Comparison of ENCODE assay signal across 8 mouse cellular contexts in the genomic region with DNA sequence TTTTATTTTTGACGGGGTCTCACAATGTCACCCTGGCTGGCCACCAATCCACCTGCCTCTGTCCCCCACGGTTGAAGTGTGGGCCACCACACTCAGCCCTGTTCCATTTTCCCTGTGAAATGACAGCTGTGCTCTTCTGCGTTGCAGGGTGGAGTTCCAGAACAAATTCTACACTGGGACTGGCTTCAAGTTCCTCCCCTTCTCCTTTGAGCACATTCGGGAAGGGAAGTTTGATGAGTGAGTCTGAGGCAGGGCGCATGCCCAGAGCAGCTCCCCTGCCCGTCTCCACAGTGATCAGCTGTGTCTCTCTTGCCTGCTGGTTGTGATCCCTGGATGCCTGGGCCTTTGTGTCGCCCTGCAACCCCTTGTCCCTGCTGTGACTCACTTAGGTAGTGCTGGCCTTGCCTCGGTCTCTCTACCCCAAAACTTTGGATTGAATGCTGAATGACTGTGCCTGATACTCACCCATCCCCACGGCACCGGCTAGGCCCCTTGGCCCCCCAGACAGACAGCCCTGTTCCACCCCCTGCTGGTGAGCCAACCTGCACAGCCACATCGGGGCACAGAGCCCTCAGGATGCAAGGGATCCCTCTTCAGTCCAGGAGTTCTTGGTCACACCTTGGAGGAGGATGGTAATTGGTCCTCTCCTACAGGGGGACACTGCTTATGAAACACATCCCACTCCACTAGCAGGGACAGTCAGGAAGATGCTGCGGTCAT. TPM values are rescaled to one million over a fixed set of nuclear protein-coding genes. Genes with fewer than 3 reads are reported as not detected.
DNase-seq lines count a peak whose midpoint lies in the region; ATAC-seq lines count a peak whose summit lies in the region.

No protein-coding gene starts in this region.

- H3K4me2 ChIP-seq in heart, embryonic 13.5 days = no peak overlapping the region
- no peak overlapping the region for H3K4me2 ChIP-seq in limb, embryonic 15.5 days
- H3K4me2 ChIP-seq in stomach, embryonic 16.5 days (ENCODE audit: low read depth, low read length) = no peak overlapping the region
- no peak overlapping the region for H3K4me2 ChIP-seq in forebrain, embryonic 14.5 days (ENCODE audit: low read length)

- H3K36me3 ChIP-seq in heart, embryonic 13.5 days = peaks cover 21% of the 10 kb centered on the region
- H3K36me3 ChIP-seq in limb, embryonic 15.5 days = peaks cover 15% of the 10 kb centered on the region; the same call in 1 of the 2 replicates
- no peaks in the 10 kb centered on the region for H3K36me3 ChIP-seq in stomach, embryonic 16.5 days (ENCODE audit: control insufficient read depth, insufficient read depth, low read length)
- H3K36me3 ChIP-seq in forebrain, embryonic 14.5 days (ENCODE audit: control insufficient read depth, insufficient read depth, low read length) = peaks cover 48% of the 10 kb centered on the region

- H3K4me1 ChIP-seq in heart, embryonic 13.5 days = peaks cover 98% of the 10 kb centered on the region
- H3K4me1 ChIP-seq in limb, embryonic 15.5 days = peaks cover 73% of the 10 kb centered on the region
- H3K4me1 ChIP-seq in stomach, embryonic 16.5 days (ENCODE audit: control insufficient read depth, insufficient read depth, low read length) = peaks cover 81% of the 10 kb centered on the region
- H3K4me1 ChIP-seq in forebrain, embryonic 14.5 days (ENCODE audit: control insufficient read depth, insufficient read depth, low read length) = peaks cover 3% of the 10 kb centered on the region; the same call in 1 of the 2 replicates

- peak overlapping the region; percentile 98 for H3K27ac ChIP-seq in heart, embryonic 13.5 days (replicated peaks)
- peak overlapping the region; percentile 90 for H3K27ac ChIP-seq in limb, embryonic 15.5 days
- H3K27ac ChIP-seq in stomach, embryonic 16.5 days (ENCODE audit: low read length) = peak overlapping the region; percentile 99
- no peak overlapping the region for H3K27ac ChIP-seq in forebrain, embryonic 14.5 days (ENCODE audit: low read depth, low read length)

- H3K9ac ChIP-seq in heart, embryonic 13.5 days = peak overlapping the region; percentile 66
- no peak overlapping the region for H3K9ac ChIP-seq in limb, embryonic 15.5 days
- H3K9ac ChIP-seq in stomach, embryonic 16.5 days (ENCODE audit: low read length) = peak overlapping the region; percentile 64; the same call in 1 of the 2 replicates
- no peak overlapping the region for H3K9ac ChIP-seq in forebrain, embryonic 14.5 days (ENCODE audit: low read length)

- peak; percentile 61 for DNase-seq in layer of hippocampus, adult 11-12 months (ENCODE audit: low spot score)
- no peak for DNase-seq in layer of hippocampus, adult 9-10 months (ENCODE audit: low spot score)
- DNase-seq in adrenal gland, postnatal 36 days = peak; percentile 51 to 70
- no peak for DNase-seq in forebrain, embryonic 14.5 days (ENCODE audit: low spot score)

- 69% methylated on average over 12 of the region's 12 CpGs for WGBS in heart, embryonic 13.5 days
- WGBS in limb, embryonic 15.5 days = 72% methylated on average over 12 of the region's 12 CpGs
- 64% methylated on average over 12 of the region's 12 CpGs for WGBS in stomach, embryonic 16.5 days
- WGBS in forebrain, embryonic 14.5 days = 75% methylated on average over 12 of the region's 12 CpGs

- H3K4me3 ChIP-seq in heart, embryonic 13.5 days = no peak overlapping the region
- H3K4me3 ChIP-seq in limb, embryonic 15.5 days = no peak overlapping the region
- H3K4me3 ChIP-seq in stomach, embryonic 16.5 days (replicated peaks; ENCODE audit: low read length) = no peak overlapping the region
- no peak overlapping the region for H3K4me3 ChIP-seq in forebrain, embryonic 14.5 days (ENCODE audit: low read depth, low read length)

- no peak for ATAC-seq in heart, embryonic 13.5 days (ENCODE audit: extremely low read depth, insufficient number of reproducible peaks, low FRiP score, low TSS enrichment)
- no peak for ATAC-seq in limb, embryonic 15.5 days (ENCODE audit: insufficient number of reproducible peaks, low FRiP score, low TSS enrichment, low read depth)
- no peak for ATAC-seq in stomach, embryonic 16.5 days (ENCODE audit: insufficient read depth, low FRiP score)
- no peak for ATAC-seq in forebrain, embryonic 14.5 days
- ATAC-seq in inflammation-experienced regulatory T-cells, adult 6 months = no peak

- no peaks in the 10 kb centered on the region for H3K27me3 ChIP-seq in heart, embryonic 13.5 days (replicated peaks)
- no peaks in the 10 kb centered on the region for H3K27me3 ChIP-seq in limb, embryonic 15.5 days
- H3K27me3 ChIP-seq in stomach, embryonic 16.5 days (ENCODE audit: control insufficient read depth, insufficient read depth, low read length) = no peaks in the 10 kb centered on the region
- no peaks in the 10 kb centered on the region for H3K27me3 ChIP-seq in forebrain, embryonic 14.5 days (replicated peaks; ENCODE audit: control insufficient read depth, insufficient read depth, low read length)

- no peaks in the 10 kb centered on the region for H3K9me3 ChIP-seq in heart, embryonic 13.5 days
- no peaks in the 10 kb centered on the region for H3K9me3 ChIP-seq in limb, embryonic 15.5 days
- H3K9me3 ChIP-seq in stomach, embryonic 16.5 days (replicated peaks; ENCODE audit: control insufficient read depth, low read length) = no peaks in the 10 kb centered on the region
- H3K9me3 ChIP-seq in forebrain, embryonic 14.5 days (replicated peaks; ENCODE audit: control insufficient read depth, low read length) = no peaks in the 10 kb centered on the region

RNA-seq across cellular contexts. Expression of a gene that starts 7.5 kb away (rescaled TPM):
- total RNA-seq in adrenal gland, postnatal 36 days (2021) = 10 to 100 TPM; 36.3 to 47.0 TPM
- 13.5 and 13.7 TPM in 2 replicates for polyA plus RNA-seq in heart, embryonic 13.5 days (2015; fragmentation: Nextera tagmentation; extraction: Ambion mirVana)
- 12.7 and 16.4 TPM in 2 replicates for polyA plus RNA-seq in limb, embryonic 15.5 days (2015; fragmentation: Nextera tagmentation; extraction: Ambion mirVana)
- polyA plus RNA-seq in stomach, embryonic 16.5 days (2015; fragmentation: Nextera tagmentation; extraction: Ambion mirVana) = 17.0 and 17.2 TPM in 2 replicates
- polyA plus RNA-seq in forebrain, embryonic 14.5 days (2014; fragmentation: Nextera tagmentation; extraction: Ambion mirVana) = 6.6 and 8.4 TPM in 2 replicates
- 1 to 10 TPM; 4.4 to 7.3 (median 5.7) TPM for polyA plus RNA-seq in inflammation-experienced regulatory T-cells, adult 6 months (2017; shearing (Covaris generic))

RNA-seq across cellular contexts. Expression of a gene that starts 15.9 kb away (rescaled TPM):
- 1 to 10 TPM; 1.5 to 3.3 TPM for total RNA-seq in adrenal gland, postnatal 36 days (2021)
- 0.14 and 0.17 TPM in 2 replicates for polyA plus RNA-seq in heart, embryonic 13.5 days (2015; fragmentation: Nextera tagmentation; extraction: Ambion mirVana)
- 0.14 TPM in 1 of 2 replicates, not detected in the other for polyA plus RNA-seq in limb, embryonic 15.5 days (2015; fragmentation: Nextera tagmentation; extraction: Ambion mirVana)
- polyA plus RNA-seq in stomach, embryonic 16.5 days (2015; fragmentation: Nextera tagmentation; extraction: Ambion mirVana) = 0.30 TPM in 1 of 2 replicates, not detected in the other
- polyA plus RNA-seq in forebrain, embryonic 14.5 days (2014; fragmentation: Nextera tagmentation; extraction: Ambion mirVana) = not detected in 2 replicates
- under 1 TPM in 1 of 3 experiments, not detected in 2; 0.26 TPM for polyA plus RNA-seq in inflammation-experienced regulatory T-cells, adult 6 months (2017; shearing (Covaris generic))

RNA-seq across cellular contexts. Expression of a gene that starts 20.0 kb away (rescaled TPM):
- total RNA-seq in adrenal gland, postnatal 36 days (2021) = 100 to 1,000 TPM in 1 of 2 experiments, 10 to 100 TPM in 1; 71.3 to 111 TPM
- polyA plus RNA-seq in heart, embryonic 13.5 days (2015; fragmentation: Nextera tagmentation; extraction: Ambion mirVana) = 26.8 and 28.4 TPM in 2 replicates
- polyA plus RNA-seq in limb, embryonic 15.5 days (2015; fragmentation: Nextera tagmentation; extraction: Ambion mirVana) = 40.3 TPM in 2 replicates
- polyA plus RNA-seq in stomach, embryonic 16.5 days (2015; fragmentation: Nextera tagmentation; extraction: Ambion mirVana) = 38.9 and 41.8 TPM in 2 replicates
- 52.9 and 54.9 TPM in 2 replicates for polyA plus RNA-seq in forebrain, embryonic 14.5 days (2014; fragmentation: Nextera tagmentation; extraction: Ambion mirVana)
- 10 to 100 TPM; 16.5 to 21.0 (median 18.2) TPM for polyA plus RNA-seq in inflammation-experienced regulatory T-cells, adult 6 months (2017; shearing (Covaris generic))

RNA-seq across cellular contexts. Expression of a gene that starts 24.8 kb away (rescaled TPM):
- total RNA-seq in adrenal gland, postnatal 36 days (2021) = 10 to 100 TPM; 50.1 to 63.1 TPM
- 36.3 and 41.6 TPM in 2 replicates for polyA plus RNA-seq in heart, embryonic 13.5 days (2015; fragmentation: Nextera tagmentation; extraction: Ambion mirVana)
- 51.7 and 53.8 TPM in 2 replicates for polyA plus RNA-seq in limb, embryonic 15.5 days (2015; fragmentation: Nextera tagmentation; extraction: Ambion mirVana)
- 57.4 and 60.5 TPM in 2 replicates for polyA plus RNA-seq in stomach, embryonic 16.5 days (2015; fragmentation: Nextera tagmentation; extraction: Ambion mirVana)
- polyA plus RNA-seq in forebrain, embryonic 14.5 days (2014; fragmentation: Nextera tagmentation; extraction: Ambion mirVana) = 100 and 109 TPM in 2 replicates
- 10 to 100 TPM; 61.9 to 74.3 (median 66.5) TPM for polyA plus RNA-seq in inflammation-experienced regulatory T-cells, adult 6 months (2017; shearing (Covaris generic))

RNA-seq across cellular contexts. Expression of a gene that starts 32.9 kb away (rescaled TPM):
- 1 to 10 TPM; 5.8 to 6.6 TPM for total RNA-seq in adrenal gland, postnatal 36 days (2021)
- polyA plus RNA-seq in heart, embryonic 13.5 days (2015; fragmentation: Nextera tagmentation; extraction: Ambion mirVana) = 21.4 and 26.6 TPM in 2 replicates
- polyA plus RNA-seq in limb, embryonic 15.5 days (2015; fragmentation: Nextera tagmentation; extraction: Ambion mirVana) = 27.4 and 28.0 TPM in 2 replicates
- polyA plus RNA-seq in stomach, embryonic 16.5 days (2015; fragmentation: Nextera tagmentation; extraction: Ambion mirVana) = 21.4 and 23.4 TPM in 2 replicates
- polyA plus RNA-seq in forebrain, embryonic 14.5 days (2014; fragmentation: Nextera tagmentation; extraction: Ambion mirVana) = 39.8 and 54.3 TPM in 2 replicates
- polyA plus RNA-seq in inflammation-experienced regulatory T-cells, adult 6 months (2017; shearing (Covaris generic)) = 10 to 100 TPM in 1 of 3 experiments, 1 to 10 TPM in 2; 7.7 to 19.7 (median 10.0) TPM

Comparison
In these comparisons a context has a peak if more than half of its experiments do, and no peak if none do; other contexts are left out.
1. DNase-seq: peak in layer of hippocampus, adult 11-12 months (single experiment) and adrenal gland, postnatal 36 days (2 of 2); none in layer of hippocampus, adult 9-10 months (single experiment) and forebrain, embryonic 14.5 days (single experiment).
2. H3K9ac ChIP-seq: peak in heart, embryonic 13.5 days (single experiment) and stomach, embryonic 16.5 days (single experiment); none in limb, embryonic 15.5 days (single experiment) and forebrain, embryonic 14.5 days (single experiment).